Mouse (Mus musculus): ENCODE measurements around the gene Dock9. TPM values are rescaled to one million over a fixed set of nuclear protein-coding genes. Genes with fewer than 3 reads are reported as not detected.

Gene Dock9
- polyA plus RNA-seq, 1 experiment from 2014 or later, result 5.4 TPM

DNA sequence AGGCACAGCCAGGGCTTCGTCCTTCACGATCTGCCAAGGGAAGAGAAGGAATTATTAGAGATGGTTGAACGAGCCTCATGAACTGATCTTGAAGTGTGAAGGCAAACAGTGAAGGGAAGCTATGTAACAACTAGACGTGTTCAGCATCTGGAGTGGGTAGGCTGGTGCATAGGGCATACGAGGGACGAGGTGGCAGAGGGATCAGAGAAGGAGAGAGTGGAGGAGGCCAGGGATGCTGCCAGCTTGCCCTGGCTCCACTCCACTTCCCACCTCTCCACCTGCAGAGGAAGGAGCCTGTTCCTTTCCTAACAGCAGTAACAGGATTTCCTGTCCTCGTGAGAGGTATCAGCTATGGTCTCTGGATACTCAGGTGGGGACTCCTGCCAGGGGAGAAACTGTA, 192.4 kb downstream of the Dock9 start:
- H3K36me3 ChIP-seq, result no peaks in the 10 kb centered on the region
- no peak overlapping the region for H3K4me3 ChIP-seq
- no peak for ATAC-seq (ENCODE audit: low FRiP score, low read depth)
- 78% methylated on average over 7 of the region's 7 CpGs for WGBS
- H3K4me2 ChIP-seq (replicated peaks), result no peak overlapping the region
- no peak overlapping the region for H3K27ac ChIP-seq (replicated peaks)
- H3K9me3 ChIP-seq, result no peaks in the 10 kb centered on the region
- no peaks in the 10 kb centered on the region for H3K27me3 ChIP-seq
- H3K4me1 ChIP-seq, result 0 out of 2 replicates have a peak, but pooled peaks cover 7% of the 10 kb centered on the region
- H3K9ac ChIP-seq (replicated peaks), result no peak overlapping the region

DNA sequence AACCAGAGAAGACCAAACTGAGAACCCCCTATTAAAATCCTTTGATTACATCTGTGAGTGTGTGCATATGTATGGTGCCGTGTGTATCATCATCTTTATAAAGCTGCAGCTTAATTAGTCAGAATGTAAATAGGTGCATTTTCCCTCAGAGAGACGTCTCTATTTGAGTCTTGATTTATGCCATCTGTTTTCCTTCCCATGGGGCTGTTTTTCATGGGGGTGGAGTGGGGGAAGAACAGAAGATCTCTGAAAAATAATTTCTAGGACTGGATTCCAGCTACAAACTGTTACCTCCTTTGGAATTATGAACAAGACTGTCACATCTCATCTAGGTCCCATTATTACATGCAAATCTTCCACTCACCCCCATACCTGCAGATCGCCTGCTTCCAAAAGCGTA, 193.1 kb downstream of the Dock9 start:
- 84% methylated on average over 4 of the region's 4 CpGs for WGBS
- no peak overlapping the region for H3K9ac ChIP-seq (replicated peaks)
- no peak overlapping the region for H3K4me3 ChIP-seq
- H3K27ac ChIP-seq (replicated peaks), result no peak overlapping the region
- no peaks in the 10 kb centered on the region for H3K27me3 ChIP-seq
- H3K9me3 ChIP-seq, result no peaks in the 10 kb centered on the region
- 0 out of 2 replicates have a peak, but pooled peaks cover 7% of the 10 kb centered on the region for H3K4me1 ChIP-seq
- ATAC-seq (ENCODE audit: low FRiP score, low read depth), result no peak
- no peaks in the 10 kb centered on the region for H3K36me3 ChIP-seq
- H3K4me2 ChIP-seq (replicated peaks), result no peak overlapping the region

DNA sequence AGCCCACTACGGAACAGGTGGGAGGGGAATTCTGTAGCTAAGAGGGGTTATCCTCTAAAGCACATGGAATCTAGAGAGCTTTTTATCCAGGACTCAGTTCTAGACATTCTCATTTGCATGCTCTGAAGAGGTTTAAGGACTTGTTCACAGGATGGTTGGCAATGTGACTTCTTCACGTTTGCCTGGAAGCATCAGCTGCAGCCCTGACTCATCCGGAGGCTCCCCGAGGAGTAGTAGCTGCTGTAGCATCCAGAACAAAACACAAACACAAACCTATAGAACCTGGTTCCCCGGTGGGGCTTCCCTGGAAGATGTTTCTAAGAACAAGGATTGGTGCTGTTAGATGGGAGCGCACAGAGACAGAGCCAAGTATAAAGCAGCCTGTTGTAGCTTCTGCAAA, 195.0 kb downstream of the Dock9 start:
- Histone ChIP-seq H3K36me3 (no peaks in the 10 kb centered on the region), H3K9ac (replicated peaks) (no peak overlapping the region), H3K9me3 (no peaks in the 10 kb centered on the region), H3K27ac (replicated peaks) (no peak overlapping the region), H3K4me3 (no peak overlapping the region), H3K4me1 (no peaks in the 10 kb centered on the region), H3K27me3 (no peaks in the 10 kb centered on the region), H3K4me2 (replicated peaks) (no peak overlapping the region)
- WGBS, result 84% methylated on average over 6 of the region's 6 CpGs
- ATAC-seq (ENCODE audit: low FRiP score, low read depth), result no peak

DNA sequence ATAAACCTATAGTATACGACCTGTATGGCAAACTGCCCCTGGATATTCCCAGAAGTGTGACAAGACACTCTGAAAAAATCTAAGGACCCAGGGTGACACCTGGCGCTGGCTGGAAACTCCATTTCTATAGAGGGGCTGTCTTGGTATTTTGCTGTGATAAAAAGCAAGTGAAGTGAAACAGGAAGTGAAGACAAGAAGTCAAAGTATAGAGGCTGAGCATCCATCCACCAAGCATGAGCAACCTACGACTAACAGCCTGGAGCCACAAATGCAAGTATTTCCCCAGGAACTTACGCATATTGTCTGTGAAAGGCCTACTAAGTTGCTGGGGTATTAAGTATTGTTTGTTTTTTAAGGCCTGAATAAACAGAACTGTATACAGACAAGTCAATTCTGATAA, 197.1 kb downstream of the Dock9 start:
- whole genome bisulfite sequencing, result 92% methylated on average over 4 of the region's 4 CpGs
- ATAC-seq (ENCODE audit: low FRiP score, low read depth), result no peak

DNA sequence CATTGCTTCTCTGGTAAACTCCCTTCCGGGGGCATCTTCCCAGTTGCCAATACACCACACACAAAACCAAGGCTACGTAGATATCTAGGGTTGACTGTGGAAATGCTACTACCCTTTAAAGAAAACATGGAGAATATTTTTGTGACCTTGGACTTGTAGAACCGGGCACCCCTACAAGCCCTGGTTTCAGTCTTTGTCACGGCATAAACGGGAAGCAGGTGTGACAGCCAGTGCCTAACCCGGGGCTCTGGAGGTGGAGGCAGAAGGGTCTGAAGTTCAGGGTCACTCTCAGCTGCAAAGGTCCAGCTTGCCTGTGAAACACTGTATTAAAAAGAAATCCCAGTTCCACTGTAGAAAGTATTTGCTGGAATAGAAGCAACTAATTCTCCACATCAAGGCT, 200.6 kb downstream of the Dock9 start:
- Histone ChIP-seq H3K9me3 (no peaks in the 10 kb centered on the region), H3K27me3 (no peaks in the 10 kb centered on the region), H3K36me3 (no peaks in the 10 kb centered on the region), H3K4me2 (replicated peaks) (no peak overlapping the region), H3K4me3 (no peak overlapping the region), H3K4me1 (peaks cover 6% of the 10 kb centered on the region; the same call in 1 of the 2 replicates), H3K9ac (replicated peaks) (no peak overlapping the region), H3K27ac (replicated peaks) (no peak overlapping the region)
- ATAC-seq (ENCODE audit: low FRiP score, low read depth), result no peak
- WGBS, result 89% methylated on average over 6 of the region's 6 CpGs

More for the DNA sequence above, 197.1 kb downstream of the Dock9 start:
- H3K36me3 ChIP-seq, result no peaks in the 10 kb centered on the region
- H3K4me2 ChIP-seq (replicated peaks), result no peak overlapping the region
- H3K4me3 ChIP-seq, result no peak overlapping the region
- no peaks in the 10 kb centered on the region for H3K4me1 ChIP-seq
- H3K9ac ChIP-seq (replicated peaks), result no peak overlapping the region
- no peaks in the 10 kb centered on the region for H3K9me3 ChIP-seq
- H3K27me3 ChIP-seq, result no peaks in the 10 kb centered on the region
- H3K27ac ChIP-seq (replicated peaks), result no peak overlapping the region

DNA sequence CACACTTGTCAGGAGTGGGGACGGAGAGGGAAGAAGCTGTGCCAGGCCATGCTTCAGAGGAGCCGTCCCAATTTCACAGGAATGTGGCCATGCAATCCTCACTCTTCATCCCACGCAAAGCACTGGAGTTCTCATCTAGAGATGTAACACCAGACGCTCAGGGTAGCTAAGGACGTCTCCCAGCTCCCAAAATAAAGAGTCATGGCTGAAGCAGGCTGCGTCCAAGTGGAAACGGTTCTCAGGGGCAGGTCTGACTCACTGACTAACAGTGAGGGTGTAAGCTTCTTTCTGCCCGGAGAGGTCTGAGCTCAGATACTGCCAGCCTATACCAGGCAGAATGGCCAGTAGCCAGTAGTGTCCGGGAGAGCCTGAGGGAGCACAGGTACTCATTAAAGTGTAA, 201.0 kb downstream of the Dock9 start:
- H3K9ac ChIP-seq (replicated peaks), result no peak overlapping the region
- no peak overlapping the region for H3K4me3 ChIP-seq
- WGBS, result 87% methylated on average over 9 of the region's 9 CpGs
- ATAC-seq (ENCODE audit: low FRiP score, low read depth), result no peak
- H3K9me3 ChIP-seq, result no peaks in the 10 kb centered on the region
- H3K4me2 ChIP-seq (replicated peaks), result no peak overlapping the region
- no peaks in the 10 kb centered on the region for H3K36me3 ChIP-seq
- H3K27ac ChIP-seq (replicated peaks), result no peak overlapping the region
- H3K27me3 ChIP-seq, result no peaks in the 10 kb centered on the region
- H3K4me1 ChIP-seq, result peaks cover 6% of the 10 kb centered on the region; the same call in 1 of the 2 replicates

DNA sequence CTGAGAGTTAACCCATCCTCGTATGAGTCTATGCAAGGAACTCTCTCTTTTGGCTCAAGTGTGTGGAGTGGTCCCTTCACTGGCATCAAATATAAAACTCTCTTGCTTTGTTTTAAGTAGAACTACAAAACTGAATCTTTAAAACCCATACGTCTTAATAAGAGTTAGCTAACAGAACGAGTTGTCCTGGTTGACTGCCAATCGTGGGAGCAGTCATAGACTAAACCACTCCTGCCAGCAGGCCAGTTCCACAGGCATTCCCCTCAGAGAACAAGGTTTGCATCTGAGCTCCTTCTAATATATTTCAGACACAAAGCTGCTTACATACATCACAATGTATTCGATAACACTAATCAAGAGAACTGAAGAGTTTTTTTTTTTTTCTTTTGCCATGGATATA, 203.0 kb downstream of the Dock9 start:
- H3K4me2 ChIP-seq (replicated peaks), result no peak overlapping the region
- H3K27me3 ChIP-seq, result no peaks in the 10 kb centered on the region
- no peak overlapping the region for H3K4me3 ChIP-seq
- no peak overlapping the region for H3K27ac ChIP-seq (replicated peaks)
- WGBS, result 87% methylated on average over 5 of the region's 5 CpGs
- no peaks in the 10 kb centered on the region for H3K36me3 ChIP-seq
- no peak for ATAC-seq (ENCODE audit: low FRiP score, low read depth)
- H3K9ac ChIP-seq (replicated peaks), result no peak overlapping the region
- H3K9me3 ChIP-seq, result no peaks in the 10 kb centered on the region
- peaks cover 10% of the 10 kb centered on the region; the same call in 1 of the 2 replicates for H3K4me1 ChIP-seq

DNA sequence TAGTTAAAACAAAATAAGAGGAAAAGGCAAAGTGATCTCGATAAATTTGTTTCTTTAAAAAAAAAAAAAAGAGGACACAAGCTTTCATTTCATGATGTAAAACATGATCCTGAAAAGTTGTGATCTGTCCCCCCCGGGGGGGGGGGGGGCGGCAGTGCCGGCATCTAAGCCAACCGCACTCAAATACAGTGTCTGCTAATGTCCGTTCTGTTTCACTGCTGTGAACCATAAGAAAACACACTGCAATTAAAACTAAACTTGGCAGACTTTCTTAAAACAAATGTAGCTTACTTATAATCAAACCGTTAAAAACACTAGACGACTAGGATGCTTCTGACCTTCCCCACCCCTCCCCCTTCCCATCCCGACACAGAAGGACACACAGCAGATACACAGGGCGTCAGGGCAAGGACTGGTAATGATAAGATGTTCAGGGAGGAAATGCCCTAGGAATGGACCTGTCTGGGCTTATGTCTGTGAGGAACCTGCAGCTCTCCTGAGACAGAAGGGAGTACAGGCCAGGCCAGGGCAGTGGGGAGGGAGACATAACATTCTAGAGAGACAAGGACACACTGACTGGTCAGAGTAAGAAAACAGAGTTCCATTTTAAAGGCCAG, 204.2 kb downstream of the Dock9 start:
- H3K4me3 ChIP-seq, result no peak overlapping the region
- H3K27ac ChIP-seq (replicated peaks), result no peak overlapping the region
- no peaks in the 10 kb centered on the region for H3K27me3 ChIP-seq
- no peaks in the 10 kb centered on the region for H3K9me3 ChIP-seq
- no peak for ATAC-seq (ENCODE audit: low FRiP score, low read depth)
- no peaks in the 10 kb centered on the region for H3K36me3 ChIP-seq
- no peak overlapping the region for H3K4me2 ChIP-seq (replicated peaks)
- peaks cover 10% of the 10 kb centered on the region; the same call in 1 of the 2 replicates for H3K4me1 ChIP-seq
- H3K9ac ChIP-seq (replicated peaks), result no peak overlapping the region
- WGBS, result 77% methylated on average over 10 of the region's 10 CpGs

DNA sequence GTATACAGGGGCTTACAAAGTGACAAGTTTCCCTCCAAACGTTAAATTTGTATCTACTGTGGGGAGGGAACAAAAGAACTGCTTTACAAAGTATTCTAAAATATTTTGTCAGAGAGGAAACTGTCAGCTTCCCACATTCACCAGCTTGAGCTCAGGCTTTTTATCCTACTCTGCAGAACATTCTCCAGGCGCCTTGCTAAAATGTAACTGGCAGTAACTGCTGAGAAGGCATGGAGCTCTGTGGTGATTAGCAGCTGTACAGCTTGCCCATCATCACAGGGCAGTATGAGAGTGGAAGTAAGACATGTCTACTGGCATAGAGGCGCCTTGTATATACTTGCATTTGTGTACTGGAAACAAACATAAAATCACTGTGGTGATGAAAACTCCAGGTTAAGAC, 204.7 kb downstream of the Dock9 start:
- no peak overlapping the region for H3K27ac ChIP-seq (replicated peaks)
- no peaks in the 10 kb centered on the region for H3K27me3 ChIP-seq
- H3K4me3 ChIP-seq, result no peak overlapping the region
- no peaks in the 10 kb centered on the region for H3K36me3 ChIP-seq
- H3K9ac ChIP-seq (replicated peaks), result no peak overlapping the region
- no peak for ATAC-seq (ENCODE audit: low FRiP score, low read depth)
- no peak overlapping the region for H3K4me2 ChIP-seq (replicated peaks)
- H3K4me1 ChIP-seq, result peaks cover 10% of the 10 kb centered on the region; the same call in 1 of the 2 replicates
- no peaks in the 10 kb centered on the region for H3K9me3 ChIP-seq
- 42% methylated on average over 3 of the region's 3 CpGs for WGBS

DNA sequence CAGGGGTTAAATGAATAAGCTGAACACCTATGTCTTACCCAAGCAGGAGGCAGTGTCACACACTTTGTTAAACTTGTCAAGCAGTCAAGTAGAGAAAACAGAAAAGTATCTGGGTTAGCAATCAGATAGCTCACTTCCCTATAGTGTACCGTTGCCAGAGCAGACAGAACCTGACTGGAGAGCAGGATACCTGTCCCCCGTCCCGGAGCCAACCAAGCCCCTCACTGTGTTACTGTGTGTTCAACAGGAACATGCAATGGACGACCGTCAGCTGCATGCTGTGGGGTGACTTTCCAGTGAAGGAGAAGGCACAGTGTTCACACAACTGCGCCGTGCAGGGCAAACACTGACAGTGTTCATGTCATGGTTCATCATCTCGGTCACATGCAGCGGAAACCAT, 205.3 kb downstream of the Dock9 start:
- WGBS, result 64% methylated on average over 9 of the region's 9 CpGs
- H3K27me3 ChIP-seq, result no peaks in the 10 kb centered on the region

DNA sequence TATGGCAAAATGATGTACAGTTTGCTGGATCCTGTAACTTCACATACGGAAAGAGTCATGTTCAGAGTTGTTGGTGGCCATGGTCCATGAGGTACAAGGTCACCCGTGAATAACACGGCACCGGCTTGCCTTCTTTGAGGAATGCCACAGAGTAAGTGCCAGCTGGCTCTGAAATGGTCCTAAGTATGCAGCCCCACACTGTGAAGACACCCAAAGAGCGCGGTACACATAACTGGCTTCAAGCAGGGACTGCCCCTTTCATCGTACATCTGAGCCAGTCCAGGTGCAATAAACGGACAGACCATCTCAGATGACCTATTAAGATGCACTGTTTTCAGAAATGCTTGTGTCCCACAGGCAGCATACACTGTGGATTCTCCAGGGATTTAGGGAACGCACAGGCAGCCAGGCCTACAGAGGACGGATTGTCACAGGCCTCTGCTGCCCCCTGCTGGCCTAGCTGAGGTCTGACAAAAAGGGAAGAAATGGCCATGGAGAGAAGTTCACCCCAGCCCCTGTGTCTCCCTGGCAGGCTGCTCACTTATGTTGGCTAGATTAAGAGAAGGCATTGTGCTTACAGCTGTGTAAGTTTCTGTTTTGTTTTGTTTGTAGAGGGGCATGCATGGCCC, 208.4 kb downstream of the Dock9 start:
- no peak overlapping the region for H3K27ac ChIP-seq (replicated peaks)

More for the DNA sequence above, 205.3 kb downstream of the Dock9 start:
- no peak overlapping the region for H3K27ac ChIP-seq (replicated peaks)
- H3K4me1 ChIP-seq, result peaks cover 10% of the 10 kb centered on the region; the same call in 1 of the 2 replicates
- H3K4me2 ChIP-seq (replicated peaks), result no peak overlapping the region
- H3K9me3 ChIP-seq, result no peaks in the 10 kb centered on the region
- no peak overlapping the region for H3K9ac ChIP-seq (replicated peaks)
- 0 out of 2 replicates have a peak, but pooled peaks have one; percentile 39 for ATAC-seq (ENCODE audit: low FRiP score, low read depth)
- H3K4me3 ChIP-seq, result no peak overlapping the region
- H3K36me3 ChIP-seq, result no peaks in the 10 kb centered on the region

DNA sequence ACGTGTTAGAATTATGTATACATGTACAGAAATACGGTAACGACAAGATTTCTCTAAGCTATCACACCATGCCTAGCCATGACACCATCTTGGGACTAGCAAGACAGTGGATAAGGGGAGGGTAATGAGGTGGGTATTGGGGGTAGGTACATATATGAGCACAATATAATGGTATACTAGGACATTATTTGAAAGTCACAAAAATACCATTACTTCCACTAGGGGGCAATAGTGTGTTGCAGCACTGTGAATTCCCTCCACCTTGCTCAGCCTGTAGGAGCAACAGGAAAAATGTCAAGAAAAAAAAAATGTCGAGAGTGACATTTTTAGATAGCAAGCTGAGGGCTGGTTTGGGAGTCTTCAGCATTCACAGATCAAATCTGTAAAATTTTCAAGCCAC, 209.2 kb downstream of the Dock9 start:
- Histone ChIP-seq H3K9ac (replicated peaks) (no peak overlapping the region), H3K27ac (replicated peaks) (no peak overlapping the region), H3K4me3 (no peak overlapping the region), H3K36me3 (no peaks in the 10 kb centered on the region), H3K9me3 (no peaks in the 10 kb centered on the region), H3K4me2 (replicated peaks) (no peak overlapping the region), H3K4me1 (peaks cover 10% of the 10 kb centered on the region; the same call in 1 of the 2 replicates), H3K27me3 (no peaks in the 10 kb centered on the region)
- 72% methylated on average over 4 of the region's 4 CpGs for WGBS
- ATAC-seq (ENCODE audit: low FRiP score, low read depth), result no peak

More for the DNA sequence above, 208.4 kb downstream of the Dock9 start:
- H3K36me3 ChIP-seq, result no peaks in the 10 kb centered on the region
- no peaks in the 10 kb centered on the region for H3K9me3 ChIP-seq
- H3K4me3 ChIP-seq, result no peak overlapping the region
- H3K9ac ChIP-seq (replicated peaks), result no peak overlapping the region
- H3K4me2 ChIP-seq (replicated peaks), result no peak overlapping the region
- WGBS, result 54% methylated on average over 10 of the region's 10 CpGs
- no peaks in the 10 kb centered on the region for H3K27me3 ChIP-seq
- ATAC-seq (ENCODE audit: low FRiP score, low read depth), result peak; percentile 53
- H3K4me1 ChIP-seq, result peaks cover 10% of the 10 kb centered on the region; the same call in 1 of the 2 replicates
